Mouse (Mus musculus) heart, adult 2 months (tissue): ENCODE data around the gene Pbx1.

ENCODE experiments used
- CTCF ChIP-seq: fragments of 200-600 bp; IDR thresholded peaks from 2 replicates; pipeline ENCODE4 v1.8.1; 2022; ENCODE audit warnings: antibody characterized with exemption, mild to moderate bottlenecking, moderate library complexity
- EP300 ChIP-seq: fragments of 200-500 bp; IDR thresholded peaks from 2 replicates; pipeline ENCODE4 v1.6.1; 2011; ENCODE audit warnings: low read depth, low read length, control low read depth; ENCODE audit not compliant: insufficient read depth

- no peak for TF ChIP-seq EP300
- TF ChIP-seq CTCF: no peak
Observed at GRCm38 (mm10) chr1:168425017-168425705, 6.9 kb downstream of the Pbx1 start.
